Mouse (Mus musculus): ENCODE measurements around the gene Lrig1.
"Not testable (repeated sequence)": the region's sequence is repeated elsewhere in the genome, so short reads cannot be mapped to it uniquely, and the experiment has no call there.

Lrig1 gene

GRCm38 (mm10) chr6:94575526-94576166 lies 124.3 kb downstream of the Lrig1 start:
- no peak for DNase-seq (ENCODE audit: low read depth)

- no peak for DNase-seq (ENCODE audit: low read depth)
Observed at GRCm38 (mm10) chr6:94568040-94568439, 131.9 kb downstream of the Lrig1 start.

GRCm38 (mm10) chr6:94565766-94566165 lies 134.2 kb downstream of the Lrig1 start:
- DNase-seq (ENCODE audit: low read depth), result no peak

GRCm38 (mm10) chr6:94563203-94563940 lies 136.6 kb downstream of the Lrig1 start:
- DNase-seq (ENCODE audit: low read depth), result no peak

- no peak for DNase-seq (ENCODE audit: low read depth)
Observed at GRCm38 (mm10) chr6:94561346-94561745, 138.6 kb downstream of the Lrig1 start.

- DNase-seq (ENCODE audit: low read depth), result no peak
Observed at GRCm38 (mm10) chr6:94560896-94561295, 139.1 kb downstream of the Lrig1 start.

DNA sequence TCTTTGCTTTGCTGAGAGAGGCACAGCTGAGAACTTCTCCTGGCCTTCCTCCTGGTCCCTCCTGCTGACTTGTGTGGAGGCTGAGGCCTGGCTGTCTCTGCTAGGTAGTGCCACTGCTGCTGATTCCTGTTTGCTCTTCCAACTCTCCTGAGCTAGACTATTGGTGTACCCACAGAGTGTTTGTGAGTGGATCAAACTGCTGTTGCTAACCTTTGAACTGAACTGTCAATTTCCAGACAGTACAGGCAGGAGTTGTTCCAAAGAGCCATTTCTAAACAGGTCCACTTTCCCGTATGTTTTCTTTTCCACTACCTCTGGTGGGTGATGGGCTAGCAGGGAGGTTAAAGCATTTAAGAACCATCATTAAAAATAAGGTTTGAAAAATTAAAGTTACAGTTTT lies 141.4 kb downstream of the Lrig1 start:
- not testable (repeated sequence) for DNase-seq (ENCODE audit: low read depth)

All from c-Kit-positive CD71-positive TER-119-negative erythroid progenitor cells, embryonic 14.5 days (primary cell).